Mouse (Mus musculus) adrenal gland, adult 2 months (tissue): ENCODE measurements around the gene Unk. TPM values are rescaled to one million over a fixed set of nuclear protein-coding genes. Genes with fewer than 3 reads are reported as not detected.
"Not testable (repeated sequence)": the region's sequence is repeated elsewhere in the genome, so short reads cannot be mapped to it uniquely, and the experiment has no call there.

Source experiments
- DNase-seq: peaks from one replicate; pipeline ENCODE4 v3.0.0; 2021
- polyA plus RNA-seq: library from polyadenylated mRNA; depleted of rRNA; stranded (reverse); fragments of >200 nt; gene quantifications from 2 replicates; pipeline ENCODE4 v1.2.3, GENCODE M21; 2012
- total RNA-seq, 2 experiments: library from RNA; stranded (reverse); gene quantifications; 2 replicates each; pipeline ENCODE4 v1.2.3; 2021

Gene Unk
- total and polyA plus RNA-seq, 3 experiments, result 20.2 to 58.5 (median 21.2) TPM

- peak; percentile 93 for DNase-seq
Observed at GRCm38 (mm10) chr11:116087194-116088130, 57.3 kb downstream of the Unk start.

GRCm38 (mm10) chr11:116088188-116088587, 58.1 kb downstream of the Unk start:
- DNase-seq, result no peak

GRCm38 (mm10) chr11:116088741-116089394, 58.7 kb downstream of the Unk start:
- no peak for DNase-seq

- no peak for DNase-seq
Observed at GRCm38 (mm10) chr11:116089545-116089944, 59.4 kb downstream of the Unk start.

GRCm38 (mm10) chr11:116091591-116091990, 61.5 kb downstream of the Unk start:
- DNase-seq, result no peak

GRCm38 (mm10) chr11:116092959-116093358, 62.8 kb downstream of the Unk start:
- DNase-seq, result not testable (repeated sequence)

GRCm38 (mm10) chr11:116093771-116094565, 63.8 kb downstream of the Unk start:
- DNase-seq, result peak; percentile 58

GRCm38 (mm10) chr11:116095573-116095972, 65.5 kb downstream of the Unk start:
- DNase-seq, result peak; percentile 81

GRCm38 (mm10) chr11:116096213-116097108, 66.3 kb downstream of the Unk start:
- DNase-seq, result no peak

- DNase-seq, result peak; percentile 9
Observed at GRCm38 (mm10) chr11:116098711-116099460, 68.8 kb downstream of the Unk start.

GRCm38 (mm10) chr11:116099462-116099861, 69.3 kb downstream of the Unk start:
- no peak for DNase-seq

- peak; percentile 38 for DNase-seq
Observed at GRCm38 (mm10) chr11:116100385-116100784, 70.3 kb downstream of the Unk start.

GRCm38 (mm10) chr11:116100839-116101238, 70.7 kb downstream of the Unk start:
- no peak for DNase-seq

- DNase-seq, result peak; percentile 38
Observed at GRCm38 (mm10) chr11:116101931-116102381, 71.8 kb downstream of the Unk start.

GRCm38 (mm10) chr11:116102472-116102871, 72.3 kb downstream of the Unk start:
- no peak for DNase-seq

GRCm38 (mm10) chr11:116103572-116103971, 73.5 kb downstream of the Unk start:
- DNase-seq, result peak; percentile 55

GRCm38 (mm10) chr11:116104006-116104646, 74.0 kb downstream of the Unk start:
- peak; percentile 89 for DNase-seq

GRCm38 (mm10) chr11:116105065-116105464, 74.9 kb downstream of the Unk start:
- DNase-seq, result no peak

GRCm38 (mm10) chr11:116106154-116106962, 76.2 kb downstream of the Unk start:
- DNase-seq, result no peak
